Mouse (Mus musculus): Measurements from ENCODE around the gene Map3k4. TPM values are rescaled to one million over a fixed set of nuclear protein-coding genes. Genes with fewer than 3 reads are reported as not detected.
"Not testable (repeated sequence)": the region's sequence is repeated elsewhere in the genome, so short reads cannot be mapped to it uniquely, and the experiment has no call there.

Map3k4 gene
- total RNA-seq, 1 experiment from 2014 or later, result 29.3 TPM

- not testable (repeated sequence) for ATAC-seq (replicated peaks in 1 of 2; ENCODE audit: insufficient read depth in 1 of 2, low FRiP score in 2 of 2, low TSS enrichment in 1 of 2, low read depth in 1 of 2, poor library complexity in 2 of 2, severe bottlenecking in 2 of 2)
Measured at GRCm38 (mm10) chr17:12289836-12290235, 28.8 kb downstream of the Map3k4 start.

DNA sequence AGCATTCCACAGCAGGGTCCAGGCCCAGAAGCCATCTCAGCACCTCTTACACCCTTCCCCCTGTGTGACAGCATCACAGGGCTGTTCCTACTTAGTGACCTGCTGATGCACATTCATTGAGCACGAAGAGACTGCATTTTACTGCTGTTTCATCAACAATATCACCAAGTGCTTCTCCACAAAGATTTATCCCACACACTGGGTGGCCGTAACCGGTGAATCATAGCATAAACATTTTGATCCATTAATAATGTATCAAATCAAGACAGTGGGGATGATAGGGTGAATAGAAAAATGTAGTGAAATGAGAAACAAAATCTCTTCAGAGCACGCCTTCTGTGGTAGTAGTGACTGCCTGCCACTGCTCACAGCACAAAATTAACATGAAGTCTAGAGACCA, 29.7 kb downstream of the Map3k4 start:
- no peak for ATAC-seq (replicated peaks in 1 of 2; ENCODE audit: insufficient read depth in 1 of 2, low FRiP score in 2 of 2, low TSS enrichment in 1 of 2, low read depth in 1 of 2, poor library complexity in 2 of 2, severe bottlenecking in 2 of 2)

GRCm38 (mm10) chr17:12279810-12280209, 38.8 kb downstream of the Map3k4 start:
- ATAC-seq (replicated peaks in 1 of 2; ENCODE audit: insufficient read depth in 1 of 2, low FRiP score in 2 of 2, low TSS enrichment in 1 of 2, low read depth in 1 of 2, poor library complexity in 2 of 2, severe bottlenecking in 2 of 2), result peak; percentile 48 to 62; a peak in 3 of 4 replicates

DNA sequence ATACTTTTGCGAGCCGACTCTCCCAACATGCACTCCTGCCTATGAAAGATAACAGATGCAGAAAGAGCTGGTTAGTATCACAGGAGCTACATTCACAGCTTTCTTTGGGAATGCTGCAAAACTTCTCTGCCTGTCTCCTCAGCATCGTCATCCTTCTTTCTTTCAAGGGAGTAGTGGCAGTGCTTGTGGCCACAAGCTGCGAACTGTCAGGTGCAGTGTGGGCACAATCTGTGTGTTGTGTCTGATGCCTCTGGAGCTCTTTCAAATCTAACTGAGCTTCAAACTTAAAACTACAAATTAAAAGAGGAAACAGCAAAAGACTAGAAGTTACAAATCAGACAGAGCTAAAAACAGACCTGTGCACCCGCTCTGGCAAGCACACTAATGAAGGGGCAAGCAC, 40.5 kb downstream of the Map3k4 start:
- ATAC-seq (replicated peaks in 1 of 2; ENCODE audit: insufficient read depth in 1 of 2, low FRiP score in 2 of 2, low TSS enrichment in 1 of 2, low read depth in 1 of 2, poor library complexity in 2 of 2, severe bottlenecking in 2 of 2), result no peak

DNA sequence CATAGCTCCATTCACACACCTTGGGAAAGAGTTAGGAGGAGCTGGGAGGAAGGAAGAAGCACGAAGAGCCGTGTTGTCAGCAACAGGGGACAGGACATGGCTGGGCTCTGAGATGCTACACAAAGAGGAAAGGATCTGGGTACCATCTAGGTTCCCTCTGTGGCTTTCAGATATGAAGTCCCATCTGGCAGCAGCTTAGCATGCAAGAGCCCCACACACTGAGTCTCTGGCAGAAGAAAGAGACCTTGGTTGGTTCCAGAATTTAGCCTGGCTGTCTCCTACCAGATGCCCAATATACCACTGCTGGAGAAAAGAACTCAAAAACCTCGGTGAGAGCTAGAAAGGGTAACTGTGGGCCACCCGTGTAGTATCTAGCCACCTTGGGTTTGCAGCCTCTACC, 41.3 kb downstream of the Map3k4 start:
- ATAC-seq (replicated peaks in 1 of 2; ENCODE audit: insufficient read depth in 1 of 2, low FRiP score in 2 of 2, low TSS enrichment in 1 of 2, low read depth in 1 of 2, poor library complexity in 2 of 2, severe bottlenecking in 2 of 2), result no peak

GRCm38 (mm10) chr17:12276496-12277200, 41.9 kb downstream of the Map3k4 start:
- ATAC-seq (replicated peaks in 1 of 2; ENCODE audit: insufficient read depth in 1 of 2, low FRiP score in 2 of 2, low TSS enrichment in 1 of 2, low read depth in 1 of 2, poor library complexity in 2 of 2, severe bottlenecking in 2 of 2), result no peak

- ATAC-seq (replicated peaks in 1 of 2; ENCODE audit: insufficient read depth in 1 of 2, low FRiP score in 2 of 2, low TSS enrichment in 1 of 2, low read depth in 1 of 2, poor library complexity in 2 of 2, severe bottlenecking in 2 of 2), result no peak
Measured at GRCm38 (mm10) chr17:12275756-12276155, 42.8 kb downstream of the Map3k4 start.

GRCm38 (mm10) chr17:12273032-12273431, 45.6 kb downstream of the Map3k4 start:
- no peak for ATAC-seq (replicated peaks in 1 of 2; ENCODE audit: insufficient read depth in 1 of 2, low FRiP score in 2 of 2, low TSS enrichment in 1 of 2, low read depth in 1 of 2, poor library complexity in 2 of 2, severe bottlenecking in 2 of 2)

DNA sequence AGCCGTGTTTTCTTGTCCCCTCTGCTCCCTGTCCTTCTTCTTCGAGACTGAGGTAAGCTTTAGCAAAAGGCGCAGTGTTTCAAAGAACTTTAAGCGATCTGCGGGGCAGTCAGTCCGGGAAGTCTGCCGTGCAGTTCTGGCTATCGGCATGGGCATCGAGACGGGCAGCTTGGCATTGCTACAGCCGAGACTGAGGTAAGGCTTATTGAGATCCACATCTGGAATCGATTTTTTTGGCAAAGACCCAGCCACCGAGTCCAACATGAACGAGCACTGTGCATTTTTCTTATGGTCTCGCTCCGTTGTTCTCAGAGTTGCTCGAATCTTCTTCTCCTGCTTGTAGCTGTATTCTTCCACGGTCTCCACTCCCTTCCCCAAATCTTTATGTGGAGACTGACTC, 46.8 kb downstream of the Map3k4 start:
- ATAC-seq (replicated peaks in 1 of 2; ENCODE audit: insufficient read depth in 1 of 2, low FRiP score in 2 of 2, low TSS enrichment in 1 of 2, low read depth in 1 of 2, poor library complexity in 2 of 2, severe bottlenecking in 2 of 2), result no peak

DNA sequence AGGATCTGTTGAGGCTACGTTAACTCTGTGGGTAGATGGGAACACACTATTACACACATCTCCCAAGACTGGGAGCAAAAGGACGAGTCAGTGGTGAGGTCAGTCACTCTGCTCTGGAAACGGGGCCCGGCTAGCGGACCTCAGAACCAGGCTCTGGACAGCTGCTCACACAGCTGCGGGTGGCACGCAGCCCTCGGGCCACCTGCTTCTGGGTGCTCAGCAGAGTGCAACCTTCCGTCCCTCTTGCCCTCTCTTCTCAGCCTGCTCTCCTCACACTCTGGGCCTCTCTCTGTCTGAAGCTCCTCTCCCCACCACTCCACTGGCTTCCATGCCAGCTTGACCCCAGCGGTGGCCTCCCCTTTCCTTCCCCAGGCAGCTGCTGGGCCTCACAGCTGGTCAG, 50.1 kb downstream of the Map3k4 start:
- no peak for ATAC-seq (replicated peaks in 1 of 2; ENCODE audit: insufficient read depth in 1 of 2, low FRiP score in 2 of 2, low TSS enrichment in 1 of 2, low read depth in 1 of 2, poor library complexity in 2 of 2, severe bottlenecking in 2 of 2)

- no peak for ATAC-seq (replicated peaks in 1 of 2; ENCODE audit: insufficient read depth in 1 of 2, low FRiP score in 2 of 2, low TSS enrichment in 1 of 2, low read depth in 1 of 2, poor library complexity in 2 of 2, severe bottlenecking in 2 of 2)
Measured at GRCm38 (mm10) chr17:12268091-12268490, 50.5 kb downstream of the Map3k4 start.

DNA sequence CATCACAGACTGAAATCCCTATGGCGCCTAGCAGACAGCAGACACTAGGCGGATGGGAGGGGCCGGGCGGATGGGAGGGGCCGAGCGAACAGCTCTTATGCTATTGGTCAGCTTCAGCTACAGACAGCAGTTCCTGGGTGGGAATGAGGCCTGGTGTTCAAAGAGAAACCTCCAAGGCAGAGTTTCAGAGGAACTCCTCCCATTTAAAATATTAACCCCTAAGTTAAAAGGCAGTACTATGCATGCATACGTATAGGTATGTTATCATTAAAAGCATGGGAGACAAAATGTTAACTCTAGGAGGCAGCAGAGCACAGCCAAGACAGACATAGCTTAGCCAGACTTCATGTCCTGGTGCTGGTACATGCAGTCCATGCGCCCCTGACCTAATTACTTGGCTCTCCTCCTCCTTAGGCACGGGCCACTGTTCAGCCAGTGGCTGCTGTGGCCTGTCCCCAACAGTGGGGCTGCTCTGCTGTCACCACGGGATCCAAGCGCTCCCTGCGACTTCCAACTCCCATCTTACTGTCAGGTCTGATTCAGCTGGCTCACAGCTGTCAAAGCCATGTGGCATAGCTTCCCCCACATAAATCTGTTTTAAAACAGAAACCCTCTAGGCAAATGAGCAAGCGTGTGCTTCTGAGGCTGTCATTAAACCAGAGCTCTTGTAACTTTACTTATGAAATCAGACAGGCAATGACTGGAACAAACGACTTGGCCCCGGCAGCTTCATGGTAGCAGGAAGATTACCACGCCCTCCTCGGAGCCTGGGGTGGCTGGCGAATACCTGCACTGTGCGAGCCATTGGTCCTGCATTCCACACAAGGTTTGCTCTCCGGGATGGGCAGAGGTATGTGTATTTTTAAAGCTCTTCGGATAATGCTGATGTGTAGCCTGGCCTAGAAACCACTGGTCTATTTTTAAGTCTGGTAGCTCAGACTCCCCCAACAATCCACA, 52.3 kb downstream of the Map3k4 start:
- ATAC-seq (replicated peaks in 1 of 2; ENCODE audit: insufficient read depth in 1 of 2, low FRiP score in 2 of 2, low TSS enrichment in 1 of 2, low read depth in 1 of 2, poor library complexity in 2 of 2, severe bottlenecking in 2 of 2), result no peak

DNA sequence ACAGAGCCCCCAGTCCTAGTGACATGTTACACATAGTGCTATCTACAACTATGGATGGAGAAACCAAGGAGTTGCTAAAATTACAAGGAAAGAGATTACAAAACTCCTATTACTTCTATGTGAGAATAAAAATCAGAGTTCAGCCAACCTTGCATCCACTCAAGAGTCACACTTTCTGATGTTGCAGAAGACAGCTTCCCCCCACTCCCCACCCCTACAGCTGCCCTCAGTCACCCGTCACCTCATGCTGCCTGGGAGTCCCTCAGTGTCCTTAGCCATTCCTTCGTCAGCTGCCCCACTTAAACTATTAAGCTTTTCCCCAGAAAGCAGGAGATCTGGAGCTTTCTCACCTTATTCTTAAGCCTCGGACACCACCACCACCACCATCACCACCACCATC, 54.3 kb downstream of the Map3k4 start:
- ATAC-seq (replicated peaks in 1 of 2; ENCODE audit: insufficient read depth in 1 of 2, low FRiP score in 2 of 2, low TSS enrichment in 1 of 2, low read depth in 1 of 2, poor library complexity in 2 of 2, severe bottlenecking in 2 of 2), result no peak

- no peak for ATAC-seq (replicated peaks in 1 of 2; ENCODE audit: insufficient read depth in 1 of 2, low FRiP score in 2 of 2, low TSS enrichment in 1 of 2, low read depth in 1 of 2, poor library complexity in 2 of 2, severe bottlenecking in 2 of 2)
Measured at GRCm38 (mm10) chr17:12263787-12264186, 54.8 kb downstream of the Map3k4 start.

GRCm38 (mm10) chr17:12262851-12263250, 55.7 kb downstream of the Map3k4 start:
- ATAC-seq (replicated peaks in 1 of 2; ENCODE audit: insufficient read depth in 1 of 2, low FRiP score in 2 of 2, low TSS enrichment in 1 of 2, low read depth in 1 of 2, poor library complexity in 2 of 2, severe bottlenecking in 2 of 2), result no peak

DNA sequence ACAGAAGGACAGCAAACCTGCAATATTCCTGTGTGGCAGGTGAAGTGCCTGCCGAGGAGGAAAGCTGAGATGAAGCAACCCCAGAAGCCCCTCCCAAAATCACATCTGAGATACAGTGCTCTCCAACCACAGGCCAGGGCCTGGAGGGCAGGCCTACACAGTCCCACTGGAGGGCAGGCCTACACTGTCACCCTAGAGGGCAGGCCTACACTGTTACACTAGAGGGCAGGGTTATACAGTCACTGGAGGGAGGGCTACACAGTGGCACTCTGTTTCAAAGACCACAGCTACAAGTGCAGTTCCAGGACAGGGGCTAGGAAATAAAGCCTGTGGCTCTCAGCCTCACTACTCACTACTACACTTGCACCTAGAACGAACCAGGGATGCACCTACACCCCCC, 56.7 kb downstream of the Map3k4 start:
- ATAC-seq (replicated peaks in 1 of 2; ENCODE audit: insufficient read depth in 1 of 2, low FRiP score in 2 of 2, low TSS enrichment in 1 of 2, low read depth in 1 of 2, poor library complexity in 2 of 2, severe bottlenecking in 2 of 2), result peak in 1 of 2 experiments; percentile 31; a peak in 1 of 4 replicates

GRCm38 (mm10) chr17:12261376-12261775, 57.2 kb downstream of the Map3k4 start:
- ATAC-seq (replicated peaks in 1 of 2; ENCODE audit: insufficient read depth in 1 of 2, low FRiP score in 2 of 2, low TSS enrichment in 1 of 2, low read depth in 1 of 2, poor library complexity in 2 of 2, severe bottlenecking in 2 of 2), result no peak

- no peak for ATAC-seq (replicated peaks in 1 of 2; ENCODE audit: insufficient read depth in 1 of 2, low FRiP score in 2 of 2, low TSS enrichment in 1 of 2, low read depth in 1 of 2, poor library complexity in 2 of 2, severe bottlenecking in 2 of 2)
Measured at GRCm38 (mm10) chr17:12259957-12260356, 58.6 kb downstream of the Map3k4 start.

Measured in hematopoietic stem cell, adult 5-6 weeks (primary cell).